9 mouse cellular contexts compared by ENCODE assay signal in the genomic region with DNA sequence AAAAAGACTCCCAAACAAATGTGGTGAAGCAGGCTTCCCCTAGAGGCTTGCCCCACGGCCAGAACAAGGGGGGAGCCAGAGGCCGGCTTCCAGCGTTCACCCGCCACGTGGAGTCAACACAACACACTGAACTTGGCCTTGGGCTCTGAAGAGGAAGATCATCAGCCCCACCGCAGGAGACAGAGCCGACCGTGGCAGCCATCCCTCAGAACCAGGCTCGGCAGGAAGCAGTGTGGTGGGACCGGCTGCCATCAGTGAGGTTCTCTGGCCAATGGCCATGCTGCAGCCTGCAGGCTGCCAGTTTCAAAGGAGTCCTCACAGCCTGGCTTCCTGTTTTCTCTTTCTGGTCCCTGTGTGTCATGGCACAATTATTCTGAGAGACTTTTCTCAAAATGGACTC.
DNase-seq lines count a peak whose midpoint lies in the region; ATAC-seq and TF ChIP-seq lines count a peak whose summit lies in the region.
"Had no signal": no experiment of that assay in that cellular context is flagged by ENCODE, and none has a peak within 500 bp of the region (broad histone marks: within the 10 kb centered on the region; RNA-seq: fewer than 3 reads in every experiment).

No protein-coding gene starts in this region.

- TF ChIP-seq CTCF in brain, embryonic 14.5 days (IDR thresholded peaks at IDR 0.05; ENCODE audit: borderline replicate concordance, extremely low read depth, insufficient read depth, insufficient read length): no peak

- 66% methylated on average over 10 of the region's 10 CpGs for WGBS in kidney, embryonic 15.5 days

- H3K36me3 ChIP-seq in kidney, embryonic 15.5 days: no peaks in the 10 kb centered on the region
- H3K36me3 ChIP-seq: hindbrain, embryonic 15.5 days; neural tube, embryonic 13.5 days had no signal

- H3K27ac ChIP-seq in kidney, embryonic 15.5 days: no peak overlapping the region
- H3K27ac ChIP-seq: hindbrain, embryonic 15.5 days; neural tube, embryonic 13.5 days had no signal

- TF ChIP-seq POLR2A in brain, embryonic 14.5 days (IDR thresholded peaks at IDR 0.05; ENCODE audit: borderline replicate concordance, extremely low read depth, insufficient read depth, insufficient read length, poor library complexity, severe bottlenecking): no peak

- H3K4me1 ChIP-seq in kidney, embryonic 15.5 days: peaks cover 25% of the 10 kb centered on the region

- no peak for ATAC-seq in kidney, embryonic 15.5 days (replicated peaks; ENCODE audit: low FRiP score)
- no peak for ATAC-seq in megakaryocyte, adult 5-6 weeks (ENCODE audit: poor library complexity, severe bottlenecking)

- no peaks in the 10 kb centered on the region for H3K27me3 ChIP-seq in kidney, embryonic 15.5 days
- H3K27me3 ChIP-seq: hindbrain, embryonic 15.5 days; neural tube, embryonic 13.5 days had no signal

- no peak overlapping the region for H3K4me2 ChIP-seq in kidney, embryonic 15.5 days
- H3K4me2 ChIP-seq: hindbrain, embryonic 15.5 days; neural tube, embryonic 13.5 days had no signal

- H3K4me3 ChIP-seq in kidney, embryonic 15.5 days (replicated peaks): no peak overlapping the region
- H3K4me3 ChIP-seq: hindbrain, embryonic 15.5 days; neural tube, embryonic 13.5 days had no signal

- H3K9ac ChIP-seq in kidney, embryonic 15.5 days: no peak overlapping the region
- H3K9ac ChIP-seq: hindbrain, embryonic 15.5 days; neural tube, embryonic 13.5 days had no signal

- H3K9me3 ChIP-seq in kidney, embryonic 15.5 days (replicated peaks): no peaks in the 10 kb centered on the region
- H3K9me3 ChIP-seq: hindbrain, embryonic 15.5 days; neural tube, embryonic 13.5 days had no signal

- peak; percentile 38 for DNase-seq in kidney, postnatal 10 days
- peak; percentile 68 for DNase-seq in Muller cell, postnatal 12 days (ENCODE audit: inconsistent ontology term)
- peak; percentile 52 for DNase-seq in brain, embryonic 14.5 days (ENCODE audit: low read depth)
- DNase-seq in layer of hippocampus, adult 9-11 months: peak; percentile 42
- no peak for DNase-seq in natural killer cell, adult 2 months (ENCODE audit: low spot score in 2 of 2)

Comparison
In these comparisons a context has a peak if more than half of its experiments do, and no peak if none do; other contexts are left out.
1. DNase-seq: peak in kidney, postnatal 10 days (single experiment), Muller cell, postnatal 12 days (single experiment), brain, embryonic 14.5 days (single experiment) and layer of hippocampus, adult 9-11 months (single experiment); none in natural killer cell, adult 2 months (0 of 2).